Mouse (Mus musculus) C2C12 (cell line): ENCODE results near the gene H2al2a. TPM values are rescaled to one million over a fixed set of nuclear protein-coding genes. Genes with fewer than 3 reads are reported as not detected.
"Not testable (repeated sequence)": the region's sequence is repeated elsewhere in the genome, so short reads cannot be mapped to it uniquely, and the experiment has no call there.

Experiments
- H3K27me3 ChIP-seq: one replicate; pipeline ENCODE4 v1.6.1; 2011; ENCODE audit not compliant: control insufficient read depth, insufficient read depth, insufficient read length
- H3K36me3 ChIP-seq: one replicate; pipeline ENCODE4 v1.6.1; 2011; ENCODE audit not compliant: control insufficient read depth, insufficient read depth
- H3K4me3 ChIP-seq: one replicate; pipeline ENCODE4 v1.5.1; 2011; ENCODE audit warnings: mild to moderate bottlenecking, control low read depth; ENCODE audit not compliant: poor library complexity, insufficient read depth, severe bottlenecking
- H3K79me2 ChIP-seq: one replicate; pipeline ENCODE4 v1.6.1; 2011; ENCODE audit not compliant: control insufficient read depth, insufficient read depth
- H3K79me3 ChIP-seq: one replicate; pipeline ENCODE4 v1.6.1; 2011; ENCODE audit warnings: low read depth, control low read depth
- H3ac ChIP-seq: one replicate; pipeline ENCODE3; 2011; ENCODE audit warnings: low read depth; ENCODE audit not compliant: control insufficient read depth, insufficient read length
- CEBPB ChIP-seq: IDR thresholded peaks from one replicate; pipeline ENCODE4 v1.6.1; 2011; ENCODE audit warnings: low read depth, mild to moderate bottlenecking, control low read depth, moderate library complexity
- CTCF ChIP-seq: IDR thresholded peaks from one replicate; pipeline ENCODE4 v1.5.1; 2011; ENCODE audit not compliant: control insufficient read depth, insufficient read depth, insufficient read length
- FOSL1 ChIP-seq: IDR thresholded peaks from one replicate; pipeline ENCODE4 v1.8.0; 2011; ENCODE audit warnings: mild to moderate bottlenecking, low read length; ENCODE audit not compliant: poor library complexity, insufficient read depth, severe bottlenecking
- MAX ChIP-seq: IDR thresholded peaks from one replicate; pipeline ENCODE4 v1.6.1; 2011; ENCODE audit warnings: mild to moderate bottlenecking, control low read depth
- MYOD1 ChIP-seq: IDR thresholded peaks from one replicate; pipeline ENCODE4 v1.6.1; 2011; ENCODE audit warnings: low read depth; ENCODE audit not compliant: control insufficient read depth, insufficient read length
- MYOG ChIP-seq: IDR thresholded peaks from one replicate; pipeline ENCODE4 v1.6.1; 2011; ENCODE audit not compliant: control insufficient read depth, insufficient read length; ENCODE audit errors: extremely low read depth
- USF1 ChIP-seq: IDR thresholded peaks from one replicate; pipeline ENCODE4 v1.6.1; 2011; ENCODE audit warnings: low read depth, mild to moderate bottlenecking, control low read depth, moderate library complexity
- polyA plus RNA-seq: library from polyadenylated mRNA; unstranded; fragments of >200 nt; fragmentation: generic; extraction: Trizol; gene quantifications from one replicate; pipeline ENCODE4 v1.2.1, GENCODE M21; 2012; ENCODE audit warnings: missing spikeins

H2al2a gene
- polyA plus RNA-seq, 1 experiment, result not detected

DNA sequence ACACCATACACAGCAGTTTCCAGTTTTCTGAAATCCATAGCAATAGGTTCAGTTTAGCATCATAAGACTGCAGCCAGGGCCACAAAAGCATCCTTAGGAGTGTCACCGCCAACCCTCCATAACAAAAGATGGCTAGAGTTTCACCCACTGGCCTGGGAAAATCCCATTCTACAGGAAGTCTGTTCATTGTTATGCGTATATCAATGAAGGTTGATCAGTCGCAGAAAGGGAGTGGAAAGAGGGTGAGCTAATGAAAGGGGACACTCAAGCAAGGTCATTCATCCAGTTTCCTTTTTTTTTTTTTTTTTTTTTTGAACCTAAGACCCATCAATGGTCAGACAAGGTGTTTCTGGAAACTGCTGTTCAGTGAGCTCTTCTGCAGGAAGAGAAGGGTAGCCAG is 7.6 kb downstream of the H2al2a start:
- no peaks in the 10 kb centered on the region for H3K27me3 ChIP-seq
- H3K4me3 ChIP-seq, result no peak overlapping the region
- H3K79me2 ChIP-seq, result no peaks in the 10 kb centered on the region

GRCm38 (mm10) chr2:17986694-17987093 is 10.1 kb downstream of the H2al2a start:
- Histone ChIP-seq H3K4me3 (no peak overlapping the region), H3K27me3 (no peaks in the 10 kb centered on the region), H3ac (no peak overlapping the region), H3K79me2 (no peaks in the 10 kb centered on the region), H3K36me3 (no peaks in the 10 kb centered on the region), H3K79me3 (no peaks in the 10 kb centered on the region)
- TF ChIP-seq MYOG, result no peak
- TF ChIP-seq MYOD1, result no peak
- TF ChIP-seq MAX, result no peak
- no peak for TF ChIP-seq CTCF

More for the DNA sequence above, 7.6 kb downstream of the H2al2a start:
- no peak overlapping the region for H3ac ChIP-seq
- no peak for TF ChIP-seq MAX
- TF ChIP-seq CTCF, result no peak
- TF ChIP-seq FOSL1, result no peak
- no peak for TF ChIP-seq MYOG
- TF ChIP-seq CEBPB, result no peak
- TF ChIP-seq MYOD1, result no peak
- H3K79me3 ChIP-seq, result no peaks in the 10 kb centered on the region
- H3K36me3 ChIP-seq, result no peaks in the 10 kb centered on the region

DNA sequence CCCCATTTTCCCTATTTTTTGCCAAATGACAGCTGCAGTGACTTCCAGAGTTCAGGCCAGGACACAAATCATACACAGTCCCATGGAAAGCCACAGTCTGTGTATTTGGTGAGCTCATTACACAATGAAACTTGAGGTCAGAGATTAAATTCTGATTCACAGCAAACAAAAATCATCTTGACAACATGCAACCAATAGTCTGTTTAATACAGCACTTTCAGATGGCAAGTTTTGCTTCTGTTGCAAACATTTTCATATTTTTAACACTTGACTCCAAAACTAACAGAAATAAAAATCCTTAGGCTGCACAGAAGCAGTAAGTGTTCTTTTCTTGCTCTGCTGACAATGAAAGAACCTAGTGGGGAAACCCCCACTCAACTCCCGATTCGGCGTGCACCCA is 12.0 kb downstream of the H2al2a start:
- Histone ChIP-seq H3ac (no peak overlapping the region), H3K79me3 (no peaks in the 10 kb centered on the region), H3K27me3 (no peaks in the 10 kb centered on the region), H3K79me2 (no peaks in the 10 kb centered on the region), H3K36me3 (no peaks in the 10 kb centered on the region), H3K4me3 (no peak overlapping the region)
- TF ChIP-seq USF1 (no peak), CTCF (no peak), MYOD1 (no peak), CEBPB (no peak), FOSL1 (no peak), MYOG (no peak)

- no peaks in the 10 kb centered on the region for H3K27me3 ChIP-seq
- no peak for TF ChIP-seq CEBPB
- no peak for TF ChIP-seq FOSL1
- TF ChIP-seq MYOG, result no peak
- TF ChIP-seq MAX, result no peak
- no peak for TF ChIP-seq MYOD1
- no peak for TF ChIP-seq CTCF
- TF ChIP-seq USF1, result no peak
- no peak overlapping the region for H3K4me3 ChIP-seq
- H3K79me2 ChIP-seq, result no peaks in the 10 kb centered on the region
- no peaks in the 10 kb centered on the region for H3K79me3 ChIP-seq
- H3K36me3 ChIP-seq, result no peaks in the 10 kb centered on the region
- no peak overlapping the region for H3ac ChIP-seq
Measured at GRCm38 (mm10) chr2:17982747-17983146, 14.0 kb downstream of the H2al2a start.

GRCm38 (mm10) chr2:17978706-17979105 is 18.1 kb downstream of the H2al2a start:
- H3K79me3 ChIP-seq, result no peaks in the 10 kb centered on the region
- no peak for TF ChIP-seq MYOD1
- no peak for TF ChIP-seq CEBPB
- H3K36me3 ChIP-seq, result no peaks in the 10 kb centered on the region
- H3ac ChIP-seq, result no peak overlapping the region
- no peak overlapping the region for H3K4me3 ChIP-seq
- no peaks in the 10 kb centered on the region for H3K79me2 ChIP-seq
- H3K27me3 ChIP-seq, result no peaks in the 10 kb centered on the region

DNA sequence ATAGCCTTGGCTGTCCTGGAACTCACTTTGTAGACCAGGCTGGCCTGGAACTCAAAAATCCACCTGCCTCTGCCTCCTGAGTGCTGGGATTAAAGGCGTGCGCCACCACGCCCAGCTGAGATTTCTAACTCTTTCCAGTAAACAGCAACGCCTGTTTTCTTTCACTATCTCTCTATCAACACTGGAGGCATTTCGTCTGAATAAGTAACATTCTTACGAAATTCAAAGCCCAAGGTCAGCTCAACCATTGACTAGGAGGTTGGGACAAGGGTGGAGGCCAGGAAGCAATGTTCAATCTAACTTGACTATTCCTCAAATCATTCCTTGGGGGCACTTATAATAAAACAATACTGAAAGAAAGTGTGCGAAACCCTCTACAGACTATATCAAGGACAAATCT is 18.5 kb downstream of the H2al2a start:
- not testable (repeated sequence) for H3K27me3 ChIP-seq, H3K4me3 ChIP-seq, H3ac ChIP-seq, H3K79me3 ChIP-seq, H3K79me2 ChIP-seq, H3K36me3 ChIP-seq
